Mouse (Mus musculus): ENCODE data around the gene Letmd1. TPM values are rescaled to one million over a fixed set of nuclear protein-coding genes. Genes with fewer than 3 reads are reported as not detected.

The Letmd1 gene
- total RNA-seq, 1 experiment: 11.2 TPM

DNA sequence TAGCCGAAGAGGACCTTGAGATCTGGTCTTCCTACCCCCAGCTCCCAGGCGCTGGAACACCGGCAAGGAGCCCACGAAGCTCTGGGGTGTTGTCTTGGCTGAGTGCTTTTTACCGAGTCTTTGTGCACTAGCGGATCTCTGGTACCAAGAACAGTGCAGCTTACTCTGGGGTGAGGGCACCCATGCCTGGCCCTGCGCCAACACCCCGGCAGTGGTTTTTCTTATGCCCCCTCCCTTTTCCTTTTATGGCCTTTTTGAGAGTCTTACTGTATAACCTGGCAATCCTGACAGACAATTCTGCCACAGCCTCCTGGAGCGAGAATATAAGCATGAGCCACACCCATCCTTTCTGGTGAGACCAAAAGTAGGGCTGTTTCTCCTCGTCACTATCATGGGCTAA, 9.5 kb downstream of the Letmd1 start:
- in situ Hi-C loops (cut with MboI; ENCODE audit: low sequenced_read_pairs in 2 of 2, unreplicated experiment in 2 of 2): no loop called here
- H3K9ac ChIP-seq (ENCODE audit: insufficient read depth, low read depth, low read length, poor library complexity, severe bottlenecking): no peak overlapping the region
- H3K27ac ChIP-seq (ENCODE audit: insufficient read depth, low read depth, low read length, poor library complexity, severe bottlenecking): no peak overlapping the region
- H3K36me3 ChIP-seq (ENCODE audit: control insufficient read depth, insufficient read depth, low read length, poor library complexity, severe bottlenecking): peaks cover 19% of the 10 kb centered on the region; the same call in 1 of the 2 replicates
- no peak for DNase-seq (ENCODE audit: low read depth, low spot score)
- TF ChIP-seq ZC3H11A (IDR thresholded peaks at IDR 0.05; ENCODE audit: borderline replicate concordance, low read depth, low read length) (no peak), ZNF384 (IDR thresholded peaks at IDR 0.05; ENCODE audit: low read depth, low read length) (no peak), MAFK (IDR thresholded peaks at IDR 0.05; ENCODE audit: insufficient read depth, low read depth, low read length) (no peak), HCFC1 (IDR thresholded peaks at IDR 0.05; ENCODE audit: borderline replicate concordance, insufficient read depth, low read length) (no peak), CHD2 (IDR thresholded peaks at IDR 0.05; ENCODE audit: low read depth, low read length) (no peak)
- H3K4me1 ChIP-seq (ENCODE audit: control insufficient read depth in 2 of 2, insufficient read depth in 2 of 2, low read length in 2 of 2, poor library complexity in 1 of 2): peaks cover 0 to 36% of the 10 kb centered on the region in 2 experiments; a peak in 3 of 4 replicates
- no peak overlapping the region for H3K4me3 ChIP-seq (ENCODE audit: insufficient read depth in 1 of 2, low read depth in 1 of 2, low read length in 2 of 2, poor library complexity in 1 of 2, severe bottlenecking in 1 of 2)
- H3K9me3 ChIP-seq (ENCODE audit: control insufficient read depth, insufficient read depth, low read depth, low read length): no peaks in the 10 kb centered on the region

DNA sequence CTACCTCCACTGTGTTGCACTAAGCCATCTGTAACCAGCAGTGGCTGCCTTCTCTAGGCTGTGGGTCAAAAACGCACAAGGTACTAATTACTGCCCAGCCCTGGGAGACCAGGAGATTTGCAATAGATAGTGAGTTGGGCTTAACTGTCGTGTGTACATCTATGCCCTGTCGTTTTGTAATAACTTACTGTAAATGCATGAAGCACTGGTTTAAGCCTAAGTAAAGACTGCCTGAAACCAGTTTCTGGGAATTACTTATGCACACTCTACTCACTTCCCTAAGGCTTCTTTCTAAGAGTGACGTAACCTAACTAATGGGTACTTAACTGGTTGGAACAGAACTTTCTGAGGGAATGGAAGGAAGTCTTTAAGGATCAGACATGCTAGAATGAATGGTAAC, 10.1 kb downstream of the Letmd1 start:
- H3K36me3 ChIP-seq (ENCODE audit: control insufficient read depth, insufficient read depth, low read length, poor library complexity, severe bottlenecking): peaks cover 19% of the 10 kb centered on the region; the same call in 1 of the 2 replicates
- in situ Hi-C loops (cut with MboI; ENCODE audit: low sequenced_read_pairs in 2 of 2, unreplicated experiment in 2 of 2): no loop called here
- no peak overlapping the region for H3K4me3 ChIP-seq (ENCODE audit: insufficient read depth in 1 of 2, low read depth in 1 of 2, low read length in 2 of 2, poor library complexity in 1 of 2, severe bottlenecking in 1 of 2)
- no peak overlapping the region for H3K27ac ChIP-seq (ENCODE audit: insufficient read depth, low read depth, low read length, poor library complexity, severe bottlenecking)
- H3K4me1 ChIP-seq (ENCODE audit: control insufficient read depth in 2 of 2, insufficient read depth in 2 of 2, low read length in 2 of 2, poor library complexity in 1 of 2): peaks cover 0 to 34% of the 10 kb centered on the region in 2 experiments; a peak in 3 of 4 replicates
- no peak for TF ChIP-seq ZNF384 (IDR thresholded peaks at IDR 0.05; ENCODE audit: low read depth, low read length)
- no peak for TF ChIP-seq MAFK (IDR thresholded peaks at IDR 0.05; ENCODE audit: insufficient read depth, low read depth, low read length)
- TF ChIP-seq CHD2 (IDR thresholded peaks at IDR 0.05; ENCODE audit: low read depth, low read length): no peak
- TF ChIP-seq ZC3H11A (IDR thresholded peaks at IDR 0.05; ENCODE audit: borderline replicate concordance, low read depth, low read length): no peak
- no peak for TF ChIP-seq HCFC1 (IDR thresholded peaks at IDR 0.05; ENCODE audit: borderline replicate concordance, insufficient read depth, low read length)
- no peak overlapping the region for H3K9ac ChIP-seq (ENCODE audit: insufficient read depth, low read depth, low read length, poor library complexity, severe bottlenecking)
- H3K9me3 ChIP-seq (ENCODE audit: control insufficient read depth, insufficient read depth, low read depth, low read length): no peaks in the 10 kb centered on the region
- DNase-seq (ENCODE audit: low read depth, low spot score): no peak

DNA sequence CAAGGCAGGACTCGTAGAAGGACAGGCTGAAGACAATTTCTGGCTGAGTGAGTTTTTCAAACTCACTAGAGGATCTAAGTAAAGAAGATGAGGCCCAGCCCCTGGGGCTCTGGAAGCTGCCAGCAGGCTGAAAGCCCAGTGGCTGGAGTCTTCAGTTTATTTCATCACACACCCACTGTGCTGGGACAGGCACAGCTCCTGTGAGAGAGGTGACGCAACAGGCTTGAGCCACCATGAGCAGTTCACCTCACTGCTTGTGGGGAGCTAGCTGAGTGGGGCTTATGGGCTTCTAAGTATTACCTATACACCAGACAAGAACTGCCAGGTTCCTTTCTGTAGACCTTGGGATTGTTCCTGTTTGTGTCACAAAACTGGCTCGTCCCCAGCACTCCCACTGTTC, 16.8 kb downstream of the Letmd1 start:
- Histone ChIP-seq H3K9ac (ENCODE audit: insufficient read depth, low read depth, low read length, poor library complexity, severe bottlenecking) (no peak overlapping the region), H3K9me3 (ENCODE audit: control insufficient read depth, insufficient read depth, low read depth, low read length) (no peaks in the 10 kb centered on the region), H3K27ac (ENCODE audit: insufficient read depth, low read depth, low read length, poor library complexity, severe bottlenecking) (no peak overlapping the region), H3K4me1 (ENCODE audit: control insufficient read depth in 2 of 2, insufficient read depth in 2 of 2, low read length in 2 of 2, poor library complexity in 1 of 2) (peaks cover 0 to 21% of the 10 kb centered on the region in 2 experiments; a peak in 2 of 4 replicates), H3K36me3 (ENCODE audit: control insufficient read depth, insufficient read depth, low read length, poor library complexity, severe bottlenecking) (peaks cover 30% of the 10 kb centered on the region), H3K4me3 (ENCODE audit: insufficient read depth in 1 of 2, low read depth in 1 of 2, low read length in 2 of 2, poor library complexity in 1 of 2, severe bottlenecking in 1 of 2) (no peak overlapping the region)
- TF ChIP-seq MAFK (IDR thresholded peaks at IDR 0.05; ENCODE audit: insufficient read depth, low read depth, low read length) (no peak), CHD2 (IDR thresholded peaks at IDR 0.05; ENCODE audit: low read depth, low read length) (no peak), ZC3H11A (IDR thresholded peaks at IDR 0.05; ENCODE audit: borderline replicate concordance, low read depth, low read length) (no peak), HCFC1 (IDR thresholded peaks at IDR 0.05; ENCODE audit: borderline replicate concordance, insufficient read depth, low read length) (no peak), ZNF384 (IDR thresholded peaks at IDR 0.05; ENCODE audit: low read depth, low read length) (no peak)
- no peak for DNase-seq (ENCODE audit: low read depth, low spot score)
- in situ Hi-C loops (cut with MboI; ENCODE audit: low sequenced_read_pairs in 2 of 2, unreplicated experiment in 2 of 2): no loop called here

DNA sequence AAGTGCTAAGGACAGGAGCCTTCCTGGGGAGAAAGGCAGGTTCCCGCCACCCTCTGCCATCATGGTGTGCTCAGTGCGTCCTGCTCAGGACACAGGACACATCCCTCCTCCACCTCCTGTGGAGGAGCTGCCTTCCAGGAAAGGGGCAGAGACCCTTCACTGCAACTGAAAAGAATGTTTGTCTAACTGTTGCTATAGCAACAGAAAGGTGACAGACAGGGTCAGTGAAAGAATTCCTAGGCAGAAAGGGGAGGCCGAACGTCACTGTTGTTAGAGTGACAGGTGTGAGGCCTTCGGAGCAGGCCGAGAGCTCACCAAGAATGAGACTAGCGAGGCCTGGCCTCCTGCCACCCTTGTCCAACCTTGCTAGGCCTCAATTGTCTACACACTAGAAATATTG, 17.6 kb downstream of the Letmd1 start:
- no peak overlapping the region for H3K9ac ChIP-seq (ENCODE audit: insufficient read depth, low read depth, low read length, poor library complexity, severe bottlenecking)
- H3K4me1 ChIP-seq (ENCODE audit: control insufficient read depth in 2 of 2, insufficient read depth in 2 of 2, low read length in 2 of 2, poor library complexity in 1 of 2): peaks cover 0 to 21% of the 10 kb centered on the region in 2 experiments; a peak in 2 of 4 replicates
- in situ Hi-C loops (cut with MboI; ENCODE audit: low sequenced_read_pairs in 2 of 2, unreplicated experiment in 2 of 2): no loop called here
- TF ChIP-seq ZNF384 (IDR thresholded peaks at IDR 0.05; ENCODE audit: low read depth, low read length) (no peak), HCFC1 (IDR thresholded peaks at IDR 0.05; ENCODE audit: borderline replicate concordance, insufficient read depth, low read length) (no peak), CHD2 (IDR thresholded peaks at IDR 0.05; ENCODE audit: low read depth, low read length) (no peak), ZC3H11A (IDR thresholded peaks at IDR 0.05; ENCODE audit: borderline replicate concordance, low read depth, low read length) (no peak), MAFK (IDR thresholded peaks at IDR 0.05; ENCODE audit: insufficient read depth, low read depth, low read length) (no peak)
- H3K27ac ChIP-seq (ENCODE audit: insufficient read depth, low read depth, low read length, poor library complexity, severe bottlenecking): no peak overlapping the region
- H3K9me3 ChIP-seq (ENCODE audit: control insufficient read depth, insufficient read depth, low read depth, low read length): no peaks in the 10 kb centered on the region
- DNase-seq (ENCODE audit: low read depth, low spot score): no peak
- no peak overlapping the region for H3K4me3 ChIP-seq (ENCODE audit: insufficient read depth in 1 of 2, low read depth in 1 of 2, low read length in 2 of 2, poor library complexity in 1 of 2, severe bottlenecking in 1 of 2)
- peaks cover 26% of the 10 kb centered on the region for H3K36me3 ChIP-seq (ENCODE audit: control insufficient read depth, insufficient read depth, low read length, poor library complexity, severe bottlenecking)
